Mouse (Mus musculus) testis, postnatal 14 days (tissue): ENCODE data around the gene Kif5c.

Source experiments
- DNase-seq: peaks from one replicate; pipeline ENCODE4 v3.0.0; 2021; ENCODE audit warnings: low spot score

Kif5c gene

DNA sequence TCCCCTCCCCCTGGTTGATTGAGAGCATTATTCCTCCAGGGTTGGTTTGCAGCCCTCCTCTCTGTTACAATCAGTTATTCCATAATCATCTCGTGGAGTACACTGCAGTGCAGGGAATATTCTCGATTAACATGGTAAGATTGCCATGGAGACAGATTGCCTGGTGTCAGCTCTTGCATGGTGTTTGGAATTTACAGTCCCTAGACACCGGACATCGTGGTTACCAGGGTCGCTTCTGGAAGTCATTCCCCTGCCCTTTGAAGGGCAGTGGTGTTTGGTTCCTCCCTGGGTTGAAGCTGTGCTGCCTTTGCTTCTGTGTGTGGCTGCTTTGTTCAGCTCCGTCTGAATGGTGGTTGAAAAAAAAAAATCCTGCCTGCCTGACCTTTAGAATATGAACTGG, 100.8 kb downstream of the Kif5c start:
- DNase-seq = no peak

- no peak for DNase-seq
Observed at GRCm38 (mm10) chr2:49720343-49720742, 101.2 kb downstream of the Kif5c start.

- no peak for DNase-seq
Observed at GRCm38 (mm10) chr2:49722331-49722730, 103.2 kb downstream of the Kif5c start.

DNA sequence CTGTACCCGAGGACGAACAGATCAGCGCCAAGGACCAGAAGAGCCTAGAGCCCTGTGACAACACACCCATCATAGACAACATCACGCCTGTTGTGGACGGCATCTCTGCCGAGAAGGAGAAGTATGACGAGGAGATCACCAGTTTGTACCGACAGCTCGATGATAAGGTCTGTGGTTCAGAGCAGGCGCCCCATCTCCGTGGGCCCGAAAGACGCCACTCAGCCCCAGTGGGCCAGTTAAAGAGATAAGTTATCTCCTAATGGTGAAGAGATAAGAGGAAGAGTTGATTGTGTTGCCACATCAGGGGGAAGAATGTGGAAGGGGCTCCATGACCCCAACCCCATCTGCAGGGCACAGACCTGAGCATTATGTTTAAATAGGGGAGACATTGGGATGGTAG, 103.9 kb downstream of the Kif5c start:
- no peak for DNase-seq

GRCm38 (mm10) chr2:49726672-49727071, 107.6 kb downstream of the Kif5c start:
- DNase-seq = no peak

DNA sequence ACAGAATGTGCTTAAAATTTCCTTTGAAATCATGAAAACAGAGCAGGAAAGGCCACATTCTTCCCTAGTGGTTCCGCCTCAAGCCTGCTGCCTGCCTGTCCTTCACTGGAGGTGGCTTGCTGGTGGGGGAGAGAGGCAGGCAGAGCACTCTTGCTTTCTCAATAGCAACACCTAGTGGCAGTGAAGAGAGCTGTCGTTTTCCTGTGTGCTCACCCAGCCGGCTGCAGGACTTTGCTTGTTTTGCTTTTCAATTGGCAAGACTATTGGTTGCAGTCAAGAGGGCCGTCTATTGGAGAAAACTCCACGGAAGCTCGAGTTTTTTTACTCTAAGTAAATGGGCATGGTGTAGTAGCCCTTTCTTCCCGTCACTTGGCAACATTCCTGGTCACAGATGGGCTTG, 108.1 kb downstream of the Kif5c start:
- peak; percentile 47 for DNase-seq

DNA sequence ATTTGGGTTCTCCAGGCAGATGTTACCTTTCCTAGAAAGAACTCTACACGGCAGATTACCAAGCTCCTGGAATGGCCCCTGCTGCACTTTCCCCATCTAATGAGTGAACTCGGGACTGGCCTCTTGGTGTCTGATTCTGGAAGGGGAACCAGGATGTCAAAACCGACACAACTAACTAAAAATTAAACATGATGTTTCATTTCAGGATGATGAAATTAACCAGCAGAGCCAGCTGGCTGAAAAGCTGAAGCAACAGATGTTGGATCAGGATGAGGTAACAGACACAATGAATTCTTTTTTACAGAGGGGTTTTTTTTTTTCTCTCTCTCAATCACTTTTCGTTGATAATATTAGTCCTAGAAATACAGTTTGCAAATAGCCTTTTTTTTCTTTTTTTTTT, 108.6 kb downstream of the Kif5c start:
- no peak for DNase-seq

DNA sequence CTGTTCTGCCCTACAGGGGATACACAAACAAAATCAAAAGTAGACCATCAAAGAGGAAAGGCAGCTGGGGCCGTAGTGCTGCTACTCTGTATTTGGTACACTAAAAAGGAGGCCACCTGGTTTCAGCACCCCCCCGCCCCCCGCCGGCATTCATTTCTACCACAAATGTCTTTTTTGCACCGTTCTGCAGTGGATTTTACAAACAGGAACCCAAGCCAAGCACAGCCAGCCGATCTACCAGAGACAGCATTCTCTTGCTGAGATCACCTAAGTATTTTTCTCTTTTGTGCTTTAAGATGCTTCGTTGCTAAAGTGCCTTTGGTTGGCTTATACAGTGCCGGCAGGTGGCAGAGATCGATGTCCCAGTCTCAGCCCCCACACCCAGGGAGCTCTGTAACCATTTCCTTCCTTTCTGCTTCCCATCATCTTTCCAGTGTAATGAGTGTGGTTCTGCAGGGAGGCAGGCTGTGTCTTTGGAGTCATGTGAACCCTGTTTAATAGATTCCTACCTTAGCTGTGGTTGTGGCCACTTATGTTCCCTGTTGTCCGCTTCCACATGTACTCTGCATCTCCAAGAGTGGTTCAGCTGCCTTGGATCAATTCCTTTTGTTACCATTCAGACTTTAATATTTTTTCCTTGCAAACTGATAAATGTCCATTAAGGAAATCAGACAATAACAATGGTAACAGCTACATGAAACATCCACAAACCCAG, 110.0 kb downstream of the Kif5c start:
- DNase-seq = no peak

DNA sequence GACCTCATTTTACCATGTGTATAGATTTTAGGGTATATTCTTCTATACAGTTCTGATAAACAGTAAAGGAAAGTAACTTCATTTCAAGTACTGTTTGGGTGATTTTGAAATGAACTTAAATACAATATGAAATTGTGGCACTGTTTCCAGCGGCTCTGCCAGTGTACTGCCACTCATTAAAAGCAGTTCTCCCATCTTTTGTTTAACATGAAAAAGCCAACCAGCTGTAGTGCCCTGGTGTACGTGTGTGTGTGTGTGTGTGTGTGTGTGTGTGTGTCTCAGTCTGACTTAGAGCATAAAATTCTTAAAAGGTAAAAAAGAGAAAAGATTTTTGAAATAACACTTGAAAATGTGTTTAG, 110.5 kb downstream of the Kif5c start:
- DNase-seq = no peak

DNA sequence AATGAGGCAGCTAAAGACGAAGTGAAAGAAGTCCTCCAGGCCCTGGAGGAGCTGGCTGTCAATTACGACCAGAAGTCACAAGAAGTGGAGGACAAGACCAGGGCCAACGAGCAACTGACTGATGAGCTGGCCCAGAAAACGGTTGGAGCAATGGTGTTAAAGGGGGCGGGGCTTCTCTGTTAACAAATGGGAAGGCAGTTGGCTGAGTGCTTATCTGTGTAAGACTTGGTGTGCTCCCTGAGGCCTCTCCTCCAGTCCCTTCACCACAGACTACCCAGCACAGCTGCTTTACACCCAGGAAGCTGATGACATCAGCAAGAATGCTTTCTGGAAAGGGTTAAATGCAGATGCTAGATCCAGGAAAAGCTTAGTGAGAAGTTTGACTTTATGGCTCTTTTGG, 111.1 kb downstream of the Kif5c start:
- no peak for DNase-seq

DNA sequence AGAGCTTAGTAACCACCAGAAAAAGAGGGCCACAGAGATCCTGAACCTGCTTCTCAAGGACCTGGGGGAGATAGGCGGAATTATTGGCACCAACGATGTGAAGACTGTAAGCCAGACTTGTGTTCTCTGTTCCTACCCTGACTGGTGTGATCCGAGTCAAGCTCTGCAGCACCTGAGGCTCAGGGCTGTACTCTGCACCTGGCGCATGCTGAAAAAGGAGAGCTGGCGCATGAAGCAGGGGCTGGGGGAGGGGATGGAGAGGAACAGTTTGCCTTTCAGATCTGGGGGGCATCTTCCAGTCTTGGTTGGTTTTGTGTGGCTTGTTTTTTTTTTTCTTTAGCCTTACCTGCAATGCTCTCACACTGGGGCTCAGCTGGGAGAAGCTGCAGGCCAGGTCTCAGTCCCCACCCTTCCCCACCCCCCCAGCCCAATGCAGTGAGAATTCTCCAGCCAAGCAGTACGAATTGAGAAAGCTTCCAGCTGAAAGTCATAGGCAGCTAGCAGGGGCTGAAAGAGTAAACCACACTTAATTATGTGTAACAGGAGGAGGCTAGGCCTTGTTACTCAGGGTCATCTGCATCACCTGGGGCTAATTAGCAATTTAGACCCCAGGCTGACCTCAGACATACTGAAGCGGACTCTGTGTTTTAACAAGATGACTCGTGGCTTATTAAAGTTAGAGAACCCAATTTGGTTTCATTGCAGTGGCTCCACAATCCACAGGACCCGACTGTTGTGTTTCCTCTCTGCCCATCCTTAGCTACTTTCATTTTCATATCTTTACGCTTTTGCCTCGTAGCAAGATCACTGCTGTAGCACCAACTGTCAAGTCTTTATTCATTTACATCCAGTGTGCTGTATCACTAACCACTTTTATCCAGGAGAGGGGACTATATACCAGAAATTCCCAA, 113.9 kb downstream of the Kif5c start:
- no peak for DNase-seq

DNA sequence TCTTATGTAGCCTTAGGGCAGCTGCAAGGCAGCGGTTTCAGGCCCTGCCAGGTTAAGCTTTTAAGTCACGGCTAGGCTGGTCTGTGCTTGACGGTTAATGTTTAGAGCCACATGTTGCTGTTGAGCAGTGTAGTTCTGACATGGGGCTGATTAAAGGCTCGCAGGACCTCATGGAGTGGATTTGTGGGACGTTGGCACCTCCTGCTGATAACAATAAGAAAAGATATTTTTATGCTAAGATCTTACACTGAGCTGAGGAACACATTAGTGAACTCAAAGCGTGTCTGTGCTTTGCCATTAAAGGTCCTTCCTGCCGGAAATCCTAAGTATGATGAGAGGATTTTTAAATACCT, 114.5 kb downstream of the Kif5c start:
- no peak for DNase-seq

- DNase-seq = peak; percentile 52
Observed at GRCm38 (mm10) chr2:49734013-49734780, 115.1 kb downstream of the Kif5c start.

DNA sequence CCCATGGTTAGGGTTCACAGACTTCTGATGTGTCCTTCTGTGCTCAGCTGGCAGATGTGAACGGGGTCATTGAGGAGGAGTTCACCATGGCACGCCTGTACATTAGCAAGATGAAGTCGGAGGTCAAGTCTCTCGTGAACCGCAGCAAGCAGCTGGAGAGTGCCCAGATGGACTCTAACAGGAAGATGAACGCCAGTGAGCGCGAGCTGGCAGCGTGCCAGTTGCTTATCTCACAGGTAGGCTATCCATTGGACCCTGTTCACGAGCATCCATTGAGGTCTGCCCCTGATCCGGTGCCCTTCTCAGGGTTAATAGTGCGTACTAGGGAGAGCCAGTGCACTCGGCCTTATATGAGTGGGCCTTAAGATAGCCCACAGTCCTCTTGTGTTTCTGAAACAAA, 116.3 kb downstream of the Kif5c start:
- no peak for DNase-seq

- DNase-seq = no peak
Observed at GRCm38 (mm10) chr2:49739046-49739445, 119.9 kb downstream of the Kif5c start.

GRCm38 (mm10) chr2:49741026-49741425, 121.9 kb downstream of the Kif5c start:
- no peak for DNase-seq

DNA sequence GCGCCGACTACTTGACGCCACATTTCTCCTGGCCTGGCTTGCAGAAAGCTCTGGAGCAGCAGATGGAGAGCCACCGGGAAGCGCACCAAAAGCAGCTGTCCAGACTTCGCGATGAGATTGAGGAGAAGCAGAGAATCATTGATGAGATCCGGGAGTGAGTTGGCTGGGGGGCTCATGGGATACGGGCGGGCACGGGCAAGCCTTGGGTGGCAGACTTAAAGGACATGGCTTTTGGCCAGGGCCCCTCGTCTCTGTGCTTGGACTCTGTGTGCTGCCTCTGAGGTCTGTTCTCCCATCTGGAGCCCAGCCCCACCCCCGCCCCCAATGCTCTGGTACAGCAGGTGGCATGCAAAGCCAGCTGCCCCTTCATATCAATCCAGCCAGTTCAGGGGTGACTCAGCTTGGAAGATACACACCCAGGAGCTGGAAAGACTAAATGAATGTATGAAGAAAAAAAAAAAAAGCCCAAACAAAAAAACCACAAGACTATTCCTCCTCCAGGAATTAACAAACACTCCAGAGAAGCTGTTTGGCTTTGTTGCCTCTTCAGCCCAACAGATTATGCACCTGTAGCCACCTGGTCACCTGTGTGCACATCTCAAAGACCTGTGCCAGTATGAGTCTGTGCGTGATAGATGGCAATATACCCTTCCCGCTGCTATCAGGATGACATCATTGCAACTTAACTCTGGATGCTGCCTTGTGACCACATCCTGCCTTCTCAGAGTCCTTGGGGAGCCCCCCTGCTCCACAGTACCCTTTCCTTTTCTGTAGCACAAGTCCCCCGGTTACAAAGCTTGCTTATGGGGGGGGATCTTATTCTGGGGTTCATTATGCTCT, 123.0 kb downstream of the Kif5c start:
- no peak for DNase-seq

GRCm38 (mm10) chr2:49742919-49743318, 123.8 kb downstream of the Kif5c start:
- no peak for DNase-seq

DNA sequence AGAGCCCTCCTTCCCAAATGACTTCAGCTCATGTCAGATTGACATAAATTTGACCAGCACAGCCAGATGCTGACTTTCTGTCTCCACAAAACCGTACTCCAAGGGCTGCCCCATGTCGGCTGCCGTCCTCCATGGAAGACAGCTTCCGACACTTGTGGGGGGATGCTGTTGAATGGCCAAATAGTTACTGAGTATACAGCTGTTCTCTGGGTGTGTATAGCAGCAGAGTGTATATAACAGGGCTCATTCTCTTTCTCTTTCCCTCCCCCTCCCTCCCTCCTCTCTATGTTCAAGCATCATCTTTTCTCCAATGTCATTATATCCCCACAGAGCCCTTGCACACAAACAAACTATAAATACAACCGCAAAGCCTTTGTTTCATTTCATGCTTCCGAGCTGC, 124.7 kb downstream of the Kif5c start:
- DNase-seq = no peak

DNA sequence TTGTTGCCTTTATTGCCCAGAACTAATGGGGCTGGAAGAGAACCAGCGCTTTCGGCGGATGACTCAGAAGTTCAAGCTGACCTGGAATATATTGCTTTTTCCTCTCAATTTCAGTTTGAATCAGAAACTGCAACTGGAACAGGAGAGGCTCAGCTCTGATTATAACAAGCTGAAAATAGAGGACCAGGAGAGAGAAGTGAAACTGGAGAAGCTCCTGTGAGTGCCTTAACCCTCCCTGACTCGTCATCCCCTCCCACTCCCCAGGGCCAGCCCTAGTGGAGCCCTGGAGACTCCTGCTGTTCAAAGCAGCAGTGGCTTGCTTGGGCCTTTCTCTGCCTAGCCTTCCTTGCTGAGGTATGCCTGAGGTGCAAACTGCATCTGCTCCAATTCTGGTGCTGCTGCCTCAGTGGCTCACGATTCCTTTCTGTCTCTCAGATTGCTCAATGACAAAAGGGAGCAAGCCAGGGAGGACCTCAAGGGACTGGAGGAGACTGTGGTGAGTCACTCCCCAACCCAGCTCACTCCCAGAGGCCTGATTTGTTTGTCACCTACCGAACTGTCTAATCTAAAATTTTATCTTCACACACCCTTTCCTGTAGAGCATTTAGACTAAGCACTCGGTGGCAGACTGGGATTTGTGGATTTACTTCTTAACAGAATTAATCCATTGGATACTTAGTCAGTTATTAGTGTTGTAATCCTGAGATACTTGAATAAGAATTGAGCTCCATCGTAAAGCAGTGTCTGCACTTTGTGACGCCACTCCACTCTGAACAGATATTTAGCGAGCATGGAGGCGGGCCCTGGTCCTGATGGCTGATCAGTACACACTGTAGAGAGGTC, 125.4 kb downstream of the Kif5c start:
- DNase-seq = no peak
